Mouse (Mus musculus) liver, adult 2 months (tissue): ENCODE measurements around the gene A530016L24Rik.

Experiments used
- CTCF ChIP-seq: fragments of 200-500 bp; IDR thresholded peaks from 2 replicates; pipeline ENCODE4 v1.5.1; 2011; ENCODE audit warnings: low read depth, low read length, control low read depth
- POLR2A ChIP-seq: fragments of 200-500 bp; IDR thresholded peaks from 2 replicates; pipeline ENCODE4 v1.6.1; 2011; ENCODE audit warnings: low read length, control low read depth; ENCODE audit not compliant: insufficient read depth; ENCODE audit errors: extremely low read depth

DNA sequence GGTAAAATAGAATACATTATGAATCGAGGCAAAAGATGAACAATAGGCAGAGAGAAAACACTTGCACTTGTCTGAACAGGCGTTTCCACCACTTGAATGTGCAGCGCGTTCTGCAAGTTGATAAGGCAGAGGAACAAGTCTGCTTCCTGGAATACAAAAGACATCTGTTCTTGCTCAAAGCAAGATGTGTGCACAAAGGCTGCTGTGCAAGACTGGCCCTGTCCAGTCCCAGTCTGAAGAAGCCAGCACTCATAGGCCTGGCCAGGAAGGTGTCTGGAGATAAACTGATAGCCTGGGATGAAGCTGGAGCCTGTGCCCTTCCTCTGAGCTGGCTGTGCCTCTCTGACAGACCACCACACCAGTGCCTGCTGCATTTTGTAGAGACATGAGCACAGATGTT lies 28.9 kb downstream of the A530016L24Rik start:
- TF ChIP-seq POLR2A (no peak), CTCF (no peak)
